Mouse (Mus musculus): ENCODE measurements around the gene Myl4. TPM values are rescaled to one million over a fixed set of nuclear protein-coding genes. Genes with fewer than 3 reads are reported as not detected.

The Myl4 gene
- polyA plus RNA-seq, 1 experiment from 2014 or later, result 9.4 TPM

DNA sequence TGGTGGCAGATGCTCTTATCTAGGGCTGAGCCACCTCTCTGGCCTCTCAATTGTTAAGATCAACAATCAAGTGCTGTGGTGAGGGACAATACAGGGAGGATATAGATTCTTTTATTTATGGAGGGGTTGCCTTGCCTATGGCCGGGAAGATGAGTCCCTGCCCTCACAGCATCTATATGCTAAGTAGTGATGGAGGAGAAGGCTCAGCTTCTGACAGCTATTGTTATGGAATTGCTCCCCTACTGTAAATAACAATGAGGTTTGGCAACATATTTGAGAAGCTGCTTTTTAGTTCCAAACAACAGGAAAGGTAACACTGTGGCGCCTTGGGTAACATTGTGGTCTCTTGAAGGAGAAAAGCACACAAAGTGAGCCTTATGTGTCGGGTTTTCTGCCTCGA is 50.2 kb downstream of the Myl4 start:
- no peak for DNase-seq (ENCODE audit: low spot score)

DNA sequence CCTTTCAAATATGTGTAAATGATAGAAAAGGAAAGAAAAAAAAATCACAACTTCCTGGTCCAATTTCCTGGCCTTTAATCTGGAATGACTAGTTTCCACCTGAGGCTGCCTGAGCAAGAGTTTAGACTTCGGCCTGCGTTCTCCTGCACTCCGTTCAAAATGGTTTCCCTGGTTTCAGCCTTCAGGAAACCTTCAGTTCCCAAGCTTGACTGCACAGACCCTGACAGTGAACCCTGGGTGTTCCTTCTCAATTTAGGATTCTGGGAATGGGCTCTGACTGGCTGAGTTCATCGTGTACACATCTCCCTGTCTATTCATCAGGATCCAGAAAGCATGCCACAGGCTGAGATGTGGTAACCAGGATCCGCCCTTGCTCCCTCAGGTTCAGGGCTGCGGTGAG is 53.7 kb downstream of the Myl4 start:
- DNase-seq (ENCODE audit: low spot score), result no peak

DNA sequence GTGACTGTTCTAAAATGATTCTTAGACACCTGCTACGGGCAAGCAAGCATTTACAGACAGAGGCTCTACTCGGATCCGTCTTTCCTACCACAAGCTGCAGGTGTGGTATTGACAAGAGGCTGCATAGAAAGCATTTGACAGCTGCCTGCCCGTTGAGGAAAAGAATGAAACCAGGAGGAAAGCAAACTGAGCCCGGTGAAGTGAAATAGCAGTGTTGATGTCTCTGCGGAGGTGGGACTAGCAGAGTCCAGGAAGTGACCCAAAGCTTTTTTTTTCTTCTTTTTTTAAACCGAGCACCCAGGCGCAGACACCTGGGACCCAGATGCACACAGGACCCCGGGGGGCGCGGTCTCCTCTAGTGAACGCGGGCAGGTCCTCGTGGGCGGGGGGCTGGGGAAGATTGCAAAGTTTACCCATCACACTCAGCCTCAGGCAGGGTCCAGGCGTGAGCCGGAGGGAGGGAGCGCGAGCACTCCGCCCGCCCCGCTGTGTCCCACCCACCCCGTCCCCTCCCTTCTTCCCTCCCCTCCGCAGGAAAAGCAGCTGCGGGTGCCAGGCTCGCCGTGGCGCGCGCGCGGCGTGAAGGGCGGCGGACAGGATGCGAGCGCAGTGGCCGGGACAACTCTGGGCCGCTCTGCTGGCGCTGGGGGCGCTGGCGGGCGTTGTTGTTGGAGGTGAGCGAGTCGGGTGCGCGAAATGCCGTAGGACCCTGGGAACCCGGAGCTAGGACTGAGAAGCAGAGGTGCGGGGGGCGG is 57.2 kb downstream of the Myl4 start, which contains the start of gene Itgb3:
Gene Itgb3 (plus strand): TSS at position 510 of the 755 bp plus-strand sequence.
- peak; percentile 77 for DNase-seq (ENCODE audit: low spot score)

DNA sequence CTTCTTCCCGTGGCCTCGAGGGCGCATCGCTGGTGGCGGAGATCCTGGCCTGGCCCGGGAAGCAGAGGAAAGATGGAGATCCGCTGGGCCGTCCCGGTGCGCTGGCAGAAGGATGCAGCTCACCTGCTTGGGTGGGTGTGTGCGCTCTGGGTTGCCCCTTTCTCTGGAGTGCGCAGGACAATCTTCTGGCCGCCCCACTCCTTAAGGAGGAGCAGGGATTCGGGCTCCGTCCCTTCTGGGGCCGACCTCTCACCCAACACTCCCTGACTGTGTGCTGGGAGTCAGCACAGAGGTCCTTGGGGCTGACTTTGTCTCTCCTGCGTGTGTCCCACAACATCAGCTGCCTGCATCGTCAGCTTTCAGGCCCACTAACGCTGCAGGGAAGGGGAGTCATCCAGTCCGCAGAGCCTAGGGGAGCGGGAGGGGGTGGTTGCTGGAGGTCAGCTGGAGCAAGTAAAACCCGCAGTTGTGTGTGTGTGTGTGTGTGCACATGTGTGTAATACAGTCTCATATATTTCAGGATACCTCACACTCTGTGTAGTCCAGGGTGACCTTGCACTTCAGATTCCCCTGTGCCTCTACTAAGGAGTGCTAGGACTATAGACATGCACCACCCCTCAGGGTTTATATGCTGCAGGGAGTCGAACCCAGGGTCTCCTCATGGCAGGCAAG is 57.9 kb downstream of the Myl4 start:
- no peak for DNase-seq (ENCODE audit: low spot score)

DNA sequence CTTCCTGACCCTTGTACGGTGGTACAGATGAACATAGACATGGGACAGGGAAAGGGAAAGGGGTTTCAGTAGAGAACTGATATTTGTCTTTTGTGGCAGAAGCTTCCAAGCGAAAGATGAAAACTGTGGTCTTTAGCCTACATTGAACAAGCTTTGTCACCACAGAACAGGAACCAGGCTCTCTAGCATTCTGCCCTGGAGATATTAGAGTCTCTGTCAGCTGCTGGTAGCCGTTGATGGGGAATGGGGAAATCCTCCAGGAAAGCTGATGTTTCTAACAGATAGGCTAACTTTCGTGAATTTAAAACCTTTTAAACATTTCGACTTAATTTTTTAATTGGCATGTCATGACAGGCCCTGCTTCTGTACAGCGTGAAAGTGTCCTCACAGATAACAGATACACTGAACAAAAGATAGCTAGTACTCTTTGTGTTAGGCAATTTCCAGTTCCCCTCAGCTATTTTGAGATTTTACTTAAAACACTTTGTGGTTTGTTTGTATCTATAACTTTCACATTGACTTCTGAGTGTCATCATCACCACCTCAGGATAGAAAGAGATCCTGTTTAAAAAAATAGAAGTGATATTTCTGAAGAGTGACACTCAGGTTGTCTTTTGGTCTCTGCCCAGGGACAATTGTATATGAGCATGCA is 58.7 kb downstream of the Myl4 start:
- DNase-seq (ENCODE audit: low spot score), result no peak

DNA sequence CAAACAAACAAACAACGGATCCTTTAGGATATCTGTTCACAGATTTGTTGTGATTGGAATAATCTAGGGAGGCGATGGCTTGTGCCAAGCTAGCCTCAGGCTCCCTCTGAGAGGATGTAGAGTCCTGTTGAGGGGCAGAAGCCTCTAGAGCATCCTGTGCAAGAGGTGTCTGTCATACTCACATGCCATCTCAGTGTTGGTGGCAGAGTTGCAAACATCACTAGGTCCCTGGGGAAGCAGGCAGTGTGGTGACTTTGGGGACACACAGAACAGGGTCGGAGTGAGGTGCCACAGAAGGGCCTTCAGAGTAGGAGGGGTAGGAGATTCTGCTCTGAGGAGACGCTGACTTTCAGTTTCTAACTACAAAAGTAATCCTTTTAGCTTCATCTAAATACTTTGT is 59.3 kb downstream of the Myl4 start:
- no peak for DNase-seq (ENCODE audit: low spot score)

DNA sequence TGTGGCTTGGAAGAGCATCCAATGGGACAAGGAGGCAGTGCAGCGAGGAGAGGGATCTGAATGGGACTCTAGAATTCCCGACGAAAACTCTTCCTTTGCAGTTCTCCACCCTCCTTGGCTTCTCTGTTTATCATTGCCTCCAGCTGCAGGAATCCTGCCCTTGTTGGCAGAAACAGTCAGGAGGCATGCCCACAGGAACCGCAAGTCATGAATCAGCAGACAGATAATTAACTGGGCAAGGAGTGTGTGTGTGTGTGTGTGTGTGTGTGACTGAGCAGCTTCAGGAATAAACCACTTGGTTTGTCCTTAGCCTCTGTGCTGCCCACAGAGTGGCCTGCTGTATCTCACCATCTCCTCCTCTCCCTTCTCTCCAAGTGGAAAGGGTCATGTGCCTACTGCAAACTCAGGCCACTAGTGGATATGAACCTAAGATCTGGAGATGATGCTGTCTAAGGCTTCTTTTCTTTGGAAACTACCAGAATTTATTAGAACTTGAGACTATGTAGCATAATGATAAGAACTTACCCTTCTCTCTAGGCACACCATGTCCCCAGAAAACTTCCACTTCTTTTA is 61.2 kb downstream of the Myl4 start:
- no peak for DNase-seq (ENCODE audit: low spot score)

DNA sequence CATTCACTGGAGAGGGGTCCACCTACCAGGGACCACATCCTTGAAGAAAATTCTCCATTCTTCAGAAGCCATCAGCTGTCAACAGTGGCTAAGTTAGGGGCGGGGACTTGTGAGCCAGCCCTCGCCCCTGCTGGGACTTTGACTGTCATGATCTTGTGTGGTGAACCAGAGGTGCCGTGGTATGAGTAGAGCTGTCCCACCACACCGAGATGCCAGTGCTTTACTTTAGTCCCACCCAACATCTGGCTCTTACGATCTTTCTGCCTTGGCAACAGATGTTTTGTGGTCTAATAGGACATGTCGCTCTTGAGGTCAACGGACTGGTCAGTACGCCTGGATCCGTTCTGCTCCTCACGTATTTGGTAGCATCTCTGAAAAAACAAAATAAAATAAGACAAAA is 63.1 kb downstream of the Myl4 start:
- peak; percentile 25 for DNase-seq (ENCODE audit: low spot score)

DNA sequence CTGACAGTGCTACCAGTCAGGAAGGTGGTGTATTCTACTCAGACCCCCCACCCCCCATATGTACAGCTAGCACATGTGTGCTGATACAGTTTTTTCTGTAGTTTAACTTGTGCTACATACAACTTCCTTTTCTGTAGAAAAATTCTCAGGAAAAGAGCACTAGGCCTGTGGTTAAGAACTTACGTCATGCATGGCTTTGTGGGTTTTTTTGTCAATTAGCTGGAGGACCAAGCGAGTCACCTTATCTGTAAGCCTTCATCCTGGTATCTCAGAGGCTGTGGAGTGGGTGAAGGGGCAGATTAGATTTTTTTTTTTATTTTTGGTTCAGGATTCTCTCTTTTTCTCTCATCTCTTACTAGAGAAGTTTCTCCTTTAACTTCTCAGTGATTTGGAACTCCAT is 63.7 kb downstream of the Myl4 start:
- no peak for DNase-seq (ENCODE audit: low spot score)

DNA sequence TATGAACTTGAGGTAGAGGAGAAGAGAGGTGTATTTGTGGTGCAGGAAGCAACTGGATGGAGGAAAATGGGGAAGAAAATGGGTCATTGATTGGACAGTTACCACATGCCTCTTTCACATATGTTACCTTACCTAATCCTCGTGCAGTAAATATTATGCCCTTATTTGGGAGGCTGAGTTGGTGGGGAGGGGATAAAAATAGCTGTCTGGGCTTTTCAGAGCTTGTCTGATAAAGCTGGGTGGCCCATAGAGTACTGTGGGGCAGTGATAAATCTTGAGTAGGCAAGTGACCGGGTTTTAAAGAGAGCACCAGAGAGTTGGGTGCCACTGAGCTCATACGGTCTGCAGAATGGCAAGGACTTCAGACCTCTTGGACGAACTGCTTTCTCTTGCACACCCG is 65.7 kb downstream of the Myl4 start:
- no peak for DNase-seq (ENCODE audit: low spot score)

DNA sequence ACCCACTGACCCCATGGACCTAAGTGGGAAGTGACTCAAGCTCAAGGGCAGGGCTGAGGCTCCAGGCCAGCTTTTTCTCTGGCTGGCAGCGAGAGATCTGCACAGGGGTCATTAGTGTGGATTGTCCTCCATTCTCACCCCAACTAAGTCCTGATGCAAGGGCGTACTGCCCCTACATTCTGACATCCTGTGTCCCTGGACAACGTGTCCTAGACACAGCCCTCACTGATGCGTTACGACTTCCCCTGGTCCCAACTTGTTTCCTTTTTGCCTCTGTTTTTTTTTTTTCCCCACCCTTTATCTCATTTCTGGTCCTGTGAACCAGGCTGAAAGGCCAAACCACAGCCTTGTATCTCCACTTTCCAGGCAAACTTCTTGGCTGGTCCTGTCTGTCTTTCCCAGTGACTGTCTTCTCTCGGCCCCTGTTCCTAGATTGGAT is 68.2 kb downstream of the Myl4 start:
- DNase-seq (ENCODE audit: low spot score), result no peak

DNA sequence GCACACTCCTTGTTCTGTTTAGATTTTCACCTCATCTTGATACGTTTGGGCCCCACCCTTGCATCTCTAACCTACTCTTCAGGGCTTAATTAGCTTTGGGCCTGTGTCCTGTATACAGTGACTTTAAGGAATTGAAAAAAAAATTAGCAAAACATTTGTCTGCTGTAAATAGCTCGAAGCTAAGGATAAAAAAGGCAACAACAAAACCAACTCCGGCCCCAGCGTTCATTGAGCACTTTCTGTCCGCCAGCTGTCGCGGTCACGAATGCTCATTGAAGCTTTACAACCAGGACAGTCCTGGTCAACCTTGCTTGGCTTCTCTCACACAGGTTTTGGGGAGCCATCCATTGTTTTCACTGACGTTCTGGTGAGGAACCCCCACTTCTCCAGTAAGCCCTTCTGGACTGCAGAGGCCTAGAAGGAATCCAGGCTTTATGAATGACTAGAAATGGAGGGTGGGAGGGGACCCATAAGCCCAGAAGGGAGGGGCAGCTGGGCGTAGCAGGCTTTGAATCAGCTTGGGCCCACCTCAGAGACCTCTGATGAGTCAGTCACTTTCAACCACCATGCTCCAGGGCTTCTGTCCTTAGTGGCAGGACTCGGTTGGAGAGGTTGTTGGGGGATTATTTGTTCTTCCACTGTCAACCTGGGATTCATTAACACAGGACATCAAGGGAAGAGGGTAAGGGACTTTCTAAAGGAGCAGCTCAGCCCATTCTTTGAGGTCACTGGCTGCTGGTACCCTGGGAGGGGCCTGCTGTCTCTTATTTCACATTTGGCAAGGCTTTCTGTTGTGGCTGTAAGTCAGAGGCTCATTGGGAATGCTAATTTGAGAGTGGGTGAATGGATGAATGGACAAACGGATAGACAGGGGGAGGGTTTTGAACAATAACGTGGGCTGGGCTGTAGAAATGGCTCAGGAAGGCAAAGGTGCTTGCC is 68.9 kb downstream of the Myl4 start:
- DNase-seq (ENCODE audit: low spot score), result no peak

DNA sequence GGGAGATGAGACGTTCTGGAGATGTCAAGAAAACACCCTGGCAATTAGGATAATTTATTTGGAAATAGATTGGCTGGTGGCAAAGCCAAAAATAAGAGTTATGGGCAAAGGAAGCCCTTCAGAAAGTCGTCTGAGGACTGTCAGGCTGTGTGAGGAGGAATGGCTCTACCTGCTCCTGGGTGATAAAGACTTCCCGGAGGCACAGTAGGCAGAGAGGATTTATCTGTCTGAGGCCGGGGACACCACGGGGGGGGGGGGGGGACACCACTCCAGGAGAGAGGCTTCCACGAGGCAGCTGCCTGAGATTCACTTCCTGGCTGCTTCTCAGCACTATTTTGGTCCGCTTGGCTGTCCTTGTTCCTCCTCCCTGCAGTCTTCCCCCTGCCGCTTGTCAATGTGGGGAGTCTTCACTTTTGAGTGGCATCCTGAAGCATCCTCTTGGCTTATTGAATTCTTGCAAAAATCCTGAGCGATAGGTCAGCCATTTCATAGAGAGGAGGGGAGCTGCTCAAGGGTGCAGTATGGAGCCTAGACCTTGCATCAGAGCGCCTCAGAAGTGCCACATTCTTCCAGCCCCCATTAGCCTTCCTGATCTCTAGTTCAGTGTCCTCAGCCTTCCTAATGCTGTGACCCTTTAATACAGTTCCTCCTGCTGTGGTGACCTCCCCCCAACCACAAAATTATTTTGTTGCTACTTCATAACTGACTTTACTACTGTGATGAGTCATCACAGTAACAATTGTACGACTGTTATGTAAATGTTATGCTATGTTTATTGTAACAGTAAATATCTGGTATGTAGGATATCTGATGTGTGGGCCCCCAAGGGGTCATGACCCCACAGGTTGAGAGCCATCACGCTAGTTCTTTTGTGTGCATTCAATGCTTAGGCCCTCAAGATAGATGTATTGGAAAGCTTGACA is 71.8 kb downstream of the Myl4 start:
- no peak for DNase-seq (ENCODE audit: low spot score)

DNA sequence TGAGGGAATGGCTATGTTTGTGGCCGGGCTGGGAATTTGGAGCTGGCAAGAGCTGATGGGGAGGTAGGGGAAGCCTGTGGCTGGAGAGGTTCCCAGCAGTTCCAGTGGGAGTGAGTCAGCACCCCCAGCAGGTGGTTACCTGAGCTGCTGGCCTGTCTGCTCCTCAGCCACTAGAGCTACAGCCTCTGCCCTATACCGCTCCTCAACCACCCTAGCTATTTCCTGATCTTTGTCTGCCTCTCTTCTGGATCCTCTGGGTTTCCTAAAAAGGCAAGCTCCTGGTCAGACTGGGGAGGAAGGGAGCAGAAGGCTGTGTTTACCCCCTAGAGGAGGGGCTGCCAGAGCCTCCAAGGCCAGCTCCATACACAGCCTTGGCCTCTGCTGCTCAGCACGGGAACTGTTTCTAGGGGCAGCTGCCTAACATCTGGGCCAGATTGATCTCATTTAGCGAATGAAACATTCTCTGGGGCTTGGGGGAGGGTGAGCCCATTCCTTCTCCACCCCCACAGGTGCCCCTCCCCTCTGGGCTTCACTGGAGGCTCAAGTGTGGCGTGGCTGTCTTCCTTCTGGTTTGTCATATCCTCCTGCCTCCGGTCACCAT is 74.4 kb downstream of the Myl4 start:
- DNase-seq (ENCODE audit: low spot score), result no peak

DNA sequence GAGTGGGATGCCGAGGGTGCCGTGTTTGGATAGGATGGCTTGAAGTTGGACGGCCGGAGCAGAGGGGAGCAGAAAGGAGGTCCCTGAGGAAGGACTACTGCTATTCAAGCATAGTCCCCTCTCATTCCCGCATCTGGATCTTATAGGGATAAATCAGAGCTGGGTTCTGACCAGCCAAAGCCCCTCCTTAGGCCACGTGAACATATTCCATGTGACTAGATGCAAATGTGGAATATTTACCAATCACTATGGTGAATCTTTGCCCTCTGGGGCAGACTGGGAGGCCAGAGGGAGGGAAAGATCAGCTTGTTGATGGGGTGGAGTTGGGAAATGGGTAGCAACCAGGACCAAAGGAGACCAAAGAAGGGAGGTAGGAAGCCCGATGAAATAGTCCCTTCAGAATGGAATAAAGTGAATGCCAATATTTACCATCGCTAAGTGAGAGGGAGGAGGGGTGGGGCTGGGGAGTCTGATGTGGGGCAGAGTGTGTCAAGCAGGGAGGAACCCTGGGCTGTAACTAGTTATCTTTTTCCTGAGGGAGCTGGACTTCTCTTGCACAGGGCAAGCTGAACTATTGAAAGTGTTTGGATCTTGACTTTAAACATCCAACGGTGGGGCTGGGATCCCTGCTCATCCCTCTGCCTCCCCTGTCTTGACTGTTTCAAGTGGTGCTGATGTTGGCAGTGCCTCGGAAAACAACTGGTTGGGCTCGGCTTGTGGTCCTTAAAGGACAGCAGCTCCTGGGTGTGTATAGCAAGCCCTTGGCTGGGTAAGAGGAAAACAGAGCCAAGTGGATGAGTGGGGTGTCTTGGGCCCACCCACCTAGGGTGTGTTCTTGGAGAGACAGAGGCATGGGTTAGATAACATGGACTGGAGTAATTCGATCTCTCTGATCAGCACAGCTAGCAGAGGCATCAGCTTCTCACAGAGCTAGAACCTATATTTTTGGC is 75.3 kb downstream of the Myl4 start:
- no peak for DNase-seq (ENCODE audit: low spot score)

DNA sequence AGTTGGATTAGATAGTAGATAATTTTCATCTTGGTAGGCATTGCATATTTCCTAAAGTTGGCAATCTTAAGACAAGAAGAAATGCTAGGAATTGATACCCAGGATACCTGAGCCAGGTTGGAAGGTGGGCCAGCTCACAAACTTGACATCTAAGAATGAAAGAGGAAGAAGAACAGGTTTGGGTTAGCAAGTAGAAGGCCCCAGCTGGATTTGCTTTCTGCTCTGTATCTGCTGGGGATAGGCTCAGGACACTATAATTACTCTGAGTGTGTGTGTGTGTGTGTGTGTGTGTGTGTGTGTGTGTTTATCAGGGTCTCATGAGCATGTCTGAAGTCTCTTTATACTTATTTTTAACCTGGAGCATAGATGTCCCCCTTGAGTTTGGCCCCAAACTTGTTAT is 76.2 kb downstream of the Myl4 start:
- no peak for DNase-seq (ENCODE audit: low spot score)

DNA sequence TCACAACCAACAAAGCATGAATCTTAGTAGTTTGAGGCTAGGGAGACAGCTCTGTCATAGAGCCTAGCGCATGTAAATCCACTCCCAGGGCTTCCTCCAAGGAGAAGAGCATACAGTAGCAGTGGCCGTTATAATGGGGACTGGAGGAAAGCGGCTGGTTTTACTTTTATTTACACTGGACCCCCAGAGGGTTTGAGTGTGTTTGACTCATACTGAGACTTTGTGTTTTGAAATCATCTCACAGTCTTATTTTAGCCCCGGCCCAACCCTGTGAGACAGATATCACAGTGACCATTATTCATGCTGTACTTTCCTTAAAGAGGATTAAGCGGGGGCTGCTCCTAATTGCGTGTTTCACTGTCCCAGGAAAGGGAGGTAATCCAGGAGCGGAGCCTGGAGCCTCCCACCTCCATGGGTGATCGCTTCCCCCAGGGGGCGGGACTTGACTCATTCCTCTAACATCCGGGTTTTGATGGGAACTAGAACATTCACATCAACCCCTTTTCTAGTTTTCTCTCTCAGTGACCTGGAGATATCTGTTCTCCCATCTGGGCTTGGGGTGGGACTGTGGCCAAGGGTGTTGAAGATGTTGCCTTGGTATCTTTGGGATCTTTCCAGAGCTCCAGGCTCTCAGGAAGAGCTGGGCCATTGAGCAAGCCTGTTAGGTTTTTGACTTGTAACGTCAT is 77.3 kb downstream of the Myl4 start:
- no peak for DNase-seq (ENCODE audit: low spot score)

DNA sequence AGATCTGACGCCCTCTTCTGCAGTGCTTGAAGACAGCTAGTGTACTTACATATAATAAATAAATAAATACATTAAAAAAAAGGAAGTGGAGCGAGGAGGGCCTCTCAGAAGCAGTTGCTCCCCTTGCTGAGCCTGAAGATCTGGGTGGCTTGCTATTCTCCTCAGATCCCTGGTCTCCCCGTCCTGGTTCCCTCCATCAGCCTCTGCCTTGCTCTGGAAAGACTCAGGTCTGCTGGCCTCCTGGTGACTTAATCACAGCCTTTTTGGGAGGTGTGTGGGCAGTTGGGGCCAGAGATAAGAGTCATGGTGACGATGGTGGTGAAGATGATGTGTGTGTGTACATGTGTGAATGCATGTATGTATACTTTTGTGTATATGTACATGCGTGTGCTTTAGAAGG is 78.1 kb downstream of the Myl4 start:
- no peak for DNase-seq (ENCODE audit: low spot score)
